Mouse (Mus musculus) T-helper 1 cell (primary cell): ENCODE data around the gene Vwa8.
"Not testable (repeated sequence)": the region's sequence is repeated elsewhere in the genome, so short reads cannot be mapped to it uniquely, and the experiment has no call there.

Source experiments
- in situ Hi-C: fragments of 300-600 bp; cut with MboI, MseI; formaldehyde crosslinking; loops from one replicate; pipeline ENCODE4 v1.15.1; 2025; ENCODE audit warnings: high pct_unique_total_duplicates

The Vwa8 gene

DNA sequence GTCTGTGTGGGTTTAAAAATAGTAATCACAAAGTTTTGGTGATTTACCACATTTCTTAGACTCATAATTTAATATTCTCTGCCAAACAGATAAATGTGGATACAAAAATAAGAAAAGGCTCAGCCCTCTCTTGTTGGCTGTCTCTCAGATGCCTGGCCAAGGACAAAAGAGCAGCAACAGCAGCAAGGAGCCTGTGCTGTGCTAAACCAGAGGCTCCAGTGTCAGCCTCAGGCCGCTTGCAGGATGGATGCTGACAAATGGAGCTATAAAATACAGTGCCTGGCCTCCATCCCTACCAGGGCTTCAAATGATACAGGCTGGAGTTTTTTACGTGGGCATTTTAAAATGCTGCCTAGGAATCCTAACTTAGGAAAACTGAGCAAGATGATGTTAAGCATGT, 134.3 kb downstream of the Vwa8 start:
- in situ Hi-C loops, result no loop called here

DNA sequence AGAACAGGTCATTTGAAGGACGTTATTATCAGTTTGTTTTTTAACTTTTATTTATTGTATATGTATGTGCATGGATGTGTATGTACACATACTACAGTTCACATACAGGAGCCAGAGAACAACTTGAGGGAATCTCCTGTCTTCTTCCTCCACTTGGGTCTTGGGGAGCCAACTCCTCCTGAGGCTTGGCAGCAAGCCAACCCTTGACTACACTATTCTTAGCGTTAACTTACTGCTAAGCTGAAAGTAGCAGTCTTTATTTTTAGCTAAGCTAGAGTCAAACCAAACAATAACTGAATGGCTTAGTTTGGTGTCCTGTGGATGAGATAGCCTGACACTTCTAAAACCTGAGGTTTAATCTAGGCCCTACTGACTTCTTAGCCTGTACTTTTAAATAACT, 135.4 kb downstream of the Vwa8 start:
- in situ Hi-C loops, result no loop called here

- in situ Hi-C loops, result no loop called here
Observed at GRCm38 (mm10) chr14:78987543-78987942, 138.7 kb downstream of the Vwa8 start.

DNA sequence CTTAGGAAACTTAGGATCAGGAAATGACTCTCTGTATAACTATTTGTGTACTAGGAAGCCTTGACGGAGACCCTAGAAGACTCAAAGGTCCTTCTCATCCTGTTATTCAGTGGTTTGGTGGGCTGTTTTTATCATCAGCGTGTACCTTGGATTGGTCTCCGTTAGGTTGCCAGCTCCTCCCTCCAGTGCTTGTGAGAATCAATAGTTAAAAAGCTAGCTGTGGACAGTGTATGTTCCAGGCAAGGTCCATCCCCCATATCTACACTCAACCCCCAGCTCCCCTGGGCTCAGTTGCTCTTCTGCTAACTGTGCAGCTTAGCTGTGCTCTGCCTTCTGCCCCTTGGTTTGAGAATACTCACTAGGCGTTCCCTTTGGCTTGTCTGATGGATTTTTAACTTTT, 143.6 kb downstream of the Vwa8 start:
- in situ Hi-C loops, result no loop called here

DNA sequence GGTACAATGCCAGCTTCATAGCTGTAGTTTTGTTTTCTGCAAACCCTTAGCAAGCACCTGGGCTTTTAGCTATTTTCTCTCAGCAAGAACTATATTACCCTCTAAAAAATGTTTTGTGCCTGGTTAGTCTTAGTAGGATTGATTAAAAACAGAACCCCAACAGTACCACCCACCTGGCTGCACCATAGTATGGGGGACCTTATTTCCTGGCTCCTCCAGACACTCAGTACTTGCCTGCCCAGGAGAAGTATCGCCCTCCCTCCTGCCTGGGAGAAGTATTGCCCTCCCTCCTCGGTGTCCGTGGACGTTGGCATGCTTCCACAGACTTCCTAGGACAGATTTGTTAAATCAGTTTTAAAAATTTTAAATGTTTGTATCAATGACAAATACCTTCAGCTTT, 144.7 kb downstream of the Vwa8 start:
- in situ Hi-C loops, result no loop called here

GRCm38 (mm10) chr14:78996359-78996758, 147.5 kb downstream of the Vwa8 start:
- in situ Hi-C loops, result no loop called here

- in situ Hi-C loops, result no loop called here
Observed at GRCm38 (mm10) chr14:79003576-79003975, 154.7 kb downstream of the Vwa8 start.

DNA sequence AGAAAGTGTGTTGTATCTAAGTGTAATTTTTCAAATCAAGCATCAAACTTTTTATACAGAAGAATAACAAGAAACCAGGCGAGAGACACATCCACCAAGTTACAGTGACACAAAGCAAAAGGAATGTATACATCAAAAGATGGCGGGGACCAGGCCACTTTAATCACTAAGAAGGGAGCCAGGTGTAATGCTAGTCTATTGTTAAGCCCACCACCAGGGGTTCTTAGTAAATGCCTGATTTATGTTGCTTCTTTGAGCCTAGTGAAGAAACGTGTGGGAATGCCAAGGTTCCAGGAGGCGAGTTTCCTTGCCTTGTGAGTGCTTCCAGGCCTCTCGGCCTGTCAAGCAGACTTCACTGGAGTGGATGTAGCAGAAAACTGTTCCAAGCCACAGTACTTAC, 168.9 kb downstream of the Vwa8 start:
- in situ Hi-C loops, result not testable (repeated sequence)

- in situ Hi-C loops, result no loop called here
Observed at GRCm38 (mm10) chr14:79018564-79018963, 169.7 kb downstream of the Vwa8 start.

DNA sequence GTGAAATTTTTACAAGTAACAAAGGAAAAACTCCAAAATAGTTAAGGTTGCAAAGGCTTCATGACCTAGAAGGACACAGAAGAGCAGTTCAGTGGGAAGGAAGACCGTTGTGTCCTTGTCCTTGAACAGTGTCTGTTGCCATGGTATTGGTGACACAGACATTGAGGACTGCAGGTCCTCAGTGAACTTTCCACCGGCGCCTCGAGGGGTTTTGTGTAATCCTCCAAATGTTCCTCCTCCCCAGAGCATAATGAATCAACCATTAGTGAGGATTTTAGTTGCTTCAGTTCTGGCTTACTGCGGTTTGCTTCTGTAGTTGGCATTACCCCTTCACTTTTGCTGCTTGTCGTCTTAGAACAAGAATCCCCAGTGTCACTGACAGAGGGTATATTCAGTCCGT, 172.9 kb downstream of the Vwa8 start:
- in situ Hi-C loops, result no loop called here

- in situ Hi-C loops, result no loop called here
Observed at GRCm38 (mm10) chr14:79028996-79029575, 180.2 kb downstream of the Vwa8 start.

DNA sequence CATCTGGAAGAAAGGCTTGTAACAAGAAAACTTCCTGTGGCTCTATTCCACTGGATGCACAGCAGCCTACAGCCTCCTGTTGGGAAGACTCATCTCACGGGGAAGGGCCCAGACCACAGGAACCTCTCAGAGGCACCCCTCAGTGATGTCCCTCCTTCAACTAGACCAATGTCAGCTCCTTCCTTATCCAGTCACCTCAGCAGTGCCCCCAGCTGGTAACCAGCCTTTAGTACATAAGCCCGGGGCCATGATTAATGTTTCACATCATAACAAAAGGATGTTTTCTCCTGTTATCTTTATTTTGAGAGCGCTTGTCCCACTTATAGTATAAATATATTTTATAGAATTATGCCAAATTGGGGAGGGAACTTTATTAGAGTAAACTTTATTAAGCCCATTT, 181.9 kb downstream of the Vwa8 start:
- in situ Hi-C loops, result loop anchor here (5.0 kb wide), 1 partner anchor 363 kb away; no protein-coding TSS in a partner anchor

GRCm38 (mm10) chr14:79031230-79031740, 182.4 kb downstream of the Vwa8 start:
- in situ Hi-C loops, result loop anchor here (5.0 kb wide), 1 partner anchor 364 kb away; no protein-coding TSS in a partner anchor

DNA sequence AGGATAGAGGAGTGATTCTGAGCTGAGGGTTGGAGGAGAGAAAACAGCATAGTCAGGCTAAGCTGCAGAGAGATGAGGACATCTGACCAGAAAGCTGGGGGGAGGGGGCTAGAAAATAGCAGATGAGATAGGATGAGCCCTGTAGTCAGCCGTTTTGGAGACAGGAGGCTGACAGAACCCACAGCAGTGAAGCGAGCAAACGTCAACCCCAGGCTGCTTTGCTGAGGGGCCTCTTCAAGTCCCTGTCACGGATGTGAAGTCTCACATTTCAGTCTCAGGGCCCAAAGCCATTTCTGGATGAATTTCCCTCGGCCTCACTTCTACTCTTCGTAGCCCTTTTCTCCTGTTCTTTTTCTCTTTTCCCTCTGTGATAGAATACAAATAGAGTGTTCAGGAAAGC, 184.5 kb downstream of the Vwa8 start:
- in situ Hi-C loops, result loop anchor here (5.0 kb wide), 1 partner anchor 366 kb away; no protein-coding TSS in a partner anchor

GRCm38 (mm10) chr14:79034511-79034913, 185.7 kb downstream of the Vwa8 start:
- in situ Hi-C loops, result loop anchor here (5.0 kb wide), 1 partner anchor 367 kb away; no protein-coding TSS in a partner anchor

GRCm38 (mm10) chr14:79035575-79035974, 186.7 kb downstream of the Vwa8 start:
- in situ Hi-C loops, result no loop called here

DNA sequence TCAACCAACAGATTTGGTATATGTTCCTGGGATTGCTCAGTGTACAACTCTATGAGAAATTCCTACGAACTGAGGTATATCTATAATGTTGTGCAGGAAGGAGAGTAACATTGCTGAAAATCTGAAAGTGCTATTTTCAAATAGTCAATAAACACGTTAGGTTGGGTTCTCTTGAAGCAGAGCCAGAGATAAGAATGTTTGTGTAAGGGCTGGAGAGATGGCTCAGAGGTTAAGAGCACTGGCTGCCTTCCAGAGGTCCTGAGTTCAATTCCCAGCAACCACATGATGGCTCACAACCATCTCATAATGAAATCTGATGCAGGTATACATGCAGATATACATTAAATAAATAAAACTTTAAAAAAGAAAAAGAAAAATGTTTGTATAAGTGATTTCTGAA, 198.3 kb downstream of the Vwa8 start:
- in situ Hi-C loops, result no loop called here

GRCm38 (mm10) chr14:79047956-79048355, 199.1 kb downstream of the Vwa8 start:
- in situ Hi-C loops, result no loop called here

DNA sequence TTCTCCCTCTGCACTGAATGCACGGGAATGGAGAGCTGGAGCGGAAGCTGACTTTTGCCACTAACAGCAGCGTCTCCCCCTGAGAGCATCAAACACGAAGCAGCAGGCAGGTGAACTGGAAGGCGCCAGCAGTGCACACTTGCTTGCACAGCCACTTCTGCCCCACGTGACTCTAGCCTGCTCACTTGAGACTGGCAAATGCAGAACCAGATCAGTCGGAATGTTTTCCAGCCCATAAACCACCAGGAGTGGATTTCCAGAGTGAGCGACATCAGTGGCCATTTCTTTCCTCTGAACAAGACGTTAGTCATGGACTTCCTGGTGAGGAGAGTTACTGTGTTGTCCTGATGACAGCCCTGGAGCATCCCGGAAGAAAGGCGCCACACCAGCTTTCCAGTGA, 200.7 kb downstream of the Vwa8 start:
- in situ Hi-C loops, result no loop called here

GRCm38 (mm10) chr14:79065636-79066035, 216.8 kb downstream of the Vwa8 start:
- in situ Hi-C loops, result no loop called here

DNA sequence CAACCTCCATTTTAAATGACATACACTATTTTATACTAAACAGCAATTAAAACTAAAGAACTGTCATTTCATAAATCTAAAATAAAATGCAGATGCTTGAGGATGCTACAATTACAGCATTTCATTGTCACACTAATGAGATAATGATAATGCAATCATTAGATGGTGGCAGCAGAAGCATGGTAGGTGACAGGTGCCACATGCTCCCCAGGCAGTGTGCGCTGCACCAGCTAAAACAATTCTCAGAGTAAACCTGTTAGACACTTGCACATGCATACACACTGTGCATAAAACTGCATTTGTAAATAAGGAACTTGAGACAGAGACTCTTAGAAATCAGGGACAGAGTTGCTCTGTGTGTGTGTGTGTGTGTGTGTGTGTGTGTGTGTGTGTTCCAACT, 220.7 kb downstream of the Vwa8 start:
- in situ Hi-C loops, result no loop called here

DNA sequence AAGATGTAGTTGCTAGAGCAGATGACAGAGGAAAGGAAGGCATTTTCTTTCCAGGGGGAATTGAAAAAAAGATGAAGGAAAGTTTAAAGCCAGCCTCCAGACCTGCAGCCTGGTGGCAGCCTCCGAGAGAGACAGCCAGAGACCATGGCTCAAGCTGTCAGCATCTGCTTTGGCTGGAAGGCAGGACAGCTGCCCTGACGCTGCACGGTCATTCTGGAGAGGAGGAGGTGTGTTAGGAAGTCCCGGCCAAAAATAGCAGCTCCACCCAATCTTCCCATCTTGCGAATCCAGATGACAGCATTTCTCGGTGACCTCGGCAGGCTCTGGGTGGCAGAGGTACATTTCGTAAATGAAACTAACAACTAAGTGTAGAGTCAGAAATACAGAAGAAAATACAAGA, 225.9 kb downstream of the Vwa8 start:
- in situ Hi-C loops, result no loop called here

DNA sequence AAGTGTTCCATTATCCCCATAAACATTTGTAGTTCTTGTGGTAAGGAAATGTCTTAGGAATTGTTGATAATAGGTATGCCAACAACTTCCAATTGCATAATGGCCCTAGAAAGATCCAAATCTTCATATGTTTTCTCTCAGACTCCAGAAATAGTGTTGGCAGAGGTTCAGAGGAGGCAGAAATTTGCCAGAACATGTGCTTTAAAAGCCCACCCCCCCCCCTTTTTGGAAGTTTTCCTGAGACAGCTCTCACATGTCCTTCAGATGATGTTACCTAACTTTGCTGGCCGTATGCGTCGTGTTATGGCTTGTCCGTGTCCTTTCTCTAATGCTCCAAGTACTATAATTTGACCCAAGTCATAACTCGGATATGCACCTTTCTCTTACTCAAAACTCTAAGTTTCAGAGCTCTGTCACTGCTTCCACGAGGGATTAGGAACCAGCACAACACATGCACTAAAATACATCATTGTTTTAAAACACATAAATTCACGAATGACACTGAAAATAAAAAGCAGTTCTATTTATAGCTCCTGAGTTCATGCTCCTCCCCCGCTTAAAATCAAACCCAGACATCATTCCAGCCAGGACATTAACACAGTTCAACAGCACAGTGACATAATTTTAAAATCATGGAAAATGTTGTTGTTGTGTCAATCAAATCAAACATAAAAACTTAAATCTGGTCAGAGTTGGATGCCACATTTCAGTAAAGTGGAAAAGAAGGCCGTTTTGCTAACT, 227.9 kb downstream of the Vwa8 start:
- in situ Hi-C loops, result no loop called here
